Mouse (Mus musculus): ENCODE measurements around the gene Stx3.

Stx3 gene

GRCm38 (mm10) chr19:11810003-11810758, 9.0 kb downstream of the Stx3 start:
- no peak for ATAC-seq (ENCODE audit: insufficient number of reproducible peaks, low FRiP score, low TSS enrichment)

GRCm38 (mm10) chr19:11808452-11808851, 10.8 kb downstream of the Stx3 start:
- no peak for ATAC-seq (ENCODE audit: insufficient number of reproducible peaks, low FRiP score, low TSS enrichment)

- ATAC-seq (ENCODE audit: insufficient number of reproducible peaks, low FRiP score, low TSS enrichment): no peak
Observed at GRCm38 (mm10) chr19:11807822-11808221, 11.4 kb downstream of the Stx3 start.

GRCm38 (mm10) chr19:11807251-11807650, 12.0 kb downstream of the Stx3 start:
- no peak for ATAC-seq (ENCODE audit: insufficient number of reproducible peaks, low FRiP score, low TSS enrichment)

- no peak for ATAC-seq (ENCODE audit: insufficient number of reproducible peaks, low FRiP score, low TSS enrichment)
Observed at GRCm38 (mm10) chr19:11804423-11804822, 14.8 kb downstream of the Stx3 start.

GRCm38 (mm10) chr19:11800531-11801315, 18.5 kb downstream of the Stx3 start:
- no peak for ATAC-seq (ENCODE audit: insufficient number of reproducible peaks, low FRiP score, low TSS enrichment)

GRCm38 (mm10) chr19:11794447-11794846, 24.8 kb downstream of the Stx3 start:
- ATAC-seq (ENCODE audit: insufficient number of reproducible peaks, low FRiP score, low TSS enrichment): no peak

GRCm38 (mm10) chr19:11793741-11794359, 25.4 kb downstream of the Stx3 start:
- no peak for ATAC-seq (ENCODE audit: insufficient number of reproducible peaks, low FRiP score, low TSS enrichment)

- no peak for ATAC-seq (ENCODE audit: insufficient number of reproducible peaks, low FRiP score, low TSS enrichment)
Observed at GRCm38 (mm10) chr19:11791825-11792224, 27.4 kb downstream of the Stx3 start.

- no peak for ATAC-seq (ENCODE audit: insufficient number of reproducible peaks, low FRiP score, low TSS enrichment)
Observed at GRCm38 (mm10) chr19:11788876-11789275, 30.3 kb downstream of the Stx3 start.

- no peak for ATAC-seq (ENCODE audit: insufficient number of reproducible peaks, low FRiP score, low TSS enrichment)
Observed at GRCm38 (mm10) chr19:11787826-11788225, 31.4 kb downstream of the Stx3 start.

- ATAC-seq (ENCODE audit: insufficient number of reproducible peaks, low FRiP score, low TSS enrichment): no peak
Observed at GRCm38 (mm10) chr19:11785409-11786154, 33.6 kb downstream of the Stx3 start.

- ATAC-seq (ENCODE audit: insufficient number of reproducible peaks, low FRiP score, low TSS enrichment): peak; percentile 49; the same call in 1 of the 2 replicates
Observed at GRCm38 (mm10) chr19:11777191-11777865, 41.9 kb downstream of the Stx3 start.

GRCm38 (mm10) chr19:11770205-11770892, 48.9 kb downstream of the Stx3 start, which contains the start of gene Mrpl16:
TSS of gene Mrpl16 (plus strand) at chr19:11770391.
- peak; percentile 84 for ATAC-seq (ENCODE audit: insufficient number of reproducible peaks, low FRiP score, low TSS enrichment)

- no peak for ATAC-seq (ENCODE audit: insufficient number of reproducible peaks, low FRiP score, low TSS enrichment)
Observed at GRCm38 (mm10) chr19:11769257-11769920, 49.8 kb downstream of the Stx3 start.

- ATAC-seq (ENCODE audit: insufficient number of reproducible peaks, low FRiP score, low TSS enrichment): no peak
Observed at GRCm38 (mm10) chr19:11768163-11768562, 51.0 kb downstream of the Stx3 start.

GRCm38 (mm10) chr19:11766413-11766812, 52.8 kb downstream of the Stx3 start:
- no peak for ATAC-seq (ENCODE audit: insufficient number of reproducible peaks, low FRiP score, low TSS enrichment)

- ATAC-seq (ENCODE audit: insufficient number of reproducible peaks, low FRiP score, low TSS enrichment): no peak
Observed at GRCm38 (mm10) chr19:11765059-11765458, 54.1 kb downstream of the Stx3 start.

- no peak for ATAC-seq (ENCODE audit: insufficient number of reproducible peaks, low FRiP score, low TSS enrichment)
Observed at GRCm38 (mm10) chr19:11747298-11747697, 71.9 kb downstream of the Stx3 start, which contains the start of gene Gif. TSS of gene Gif (plus strand) at chr19:11747554.
